Mouse (Mus musculus) liver, embryonic 13.5 days (tissue): Measurements from ENCODE around the gene Corin. TPM values are rescaled to one million over a fixed set of nuclear protein-coding genes. Genes with fewer than 3 reads are reported as not detected.

Experiments
- ATAC-seq: fragments of 200-750 bp; cut with Nextera tagmentation; 2 replicates; pipeline ENCODE4 v1.8.0; 2017; ENCODE audit warnings: low read depth, mild to moderate bottlenecking, moderate number of reproducible peaks, moderate library complexity
- DNase-seq: peaks from one replicate; pipeline ENCODE4 v3.0.0; 2022
- H3K27ac ChIP-seq: fragments of 300-500 bp; sonication (generic); 2 replicates; pipeline ENCODE4 v1.5.1; 2015; ENCODE audit warnings: moderate library complexity, mild to moderate bottlenecking, inconsistent platforms
- H3K27me3 ChIP-seq: fragments of 300-500 bp; sonication (generic); 2 replicates; pipeline ENCODE4 v1.6.1; 2015; ENCODE audit warnings: mild to moderate bottlenecking, inconsistent platforms
- H3K36me3 ChIP-seq: fragments of 300-500 bp; sonication (generic); 2 replicates; pipeline ENCODE4 v1.6.1; 2015; ENCODE audit warnings: mild to moderate bottlenecking, inconsistent platforms
- H3K4me1 ChIP-seq: fragments of 300-500 bp; sonication (generic); replicated peaks from 2 replicates; pipeline ENCODE4 v1.6.1; 2015; ENCODE audit warnings: inconsistent platforms
- H3K4me2 ChIP-seq: fragments of 300-500 bp; sonication (generic); 2 replicates; pipeline ENCODE4 v1.6.1; 2015; ENCODE audit warnings: inconsistent platforms, mild to moderate bottlenecking, moderate library complexity
- H3K4me3 ChIP-seq: fragments of 300-500 bp; sonication (generic); replicated peaks from 2 replicates; pipeline ENCODE4 v1.5.1; 2015; ENCODE audit warnings: mild to moderate bottlenecking, inconsistent platforms
- H3K9ac ChIP-seq: fragments of 300-500 bp; sonication (generic); 2 replicates; pipeline ENCODE4 v1.6.1; 2015; ENCODE audit warnings: mild to moderate bottlenecking, inconsistent platforms
- H3K9me3 ChIP-seq: fragments of 300-500 bp; sonication (generic); replicated peaks from 2 replicates; pipeline ENCODE4 v1.6.1; 2016; ENCODE audit warnings: inconsistent platforms
- WGBS: fragments of 180-500 bp; shearing (Covaris S2); methylation state at CpG from one replicate; pipeline ENCODE4 v1.1.7; 2015; ENCODE audit not compliant: insufficient replicate concordance; 5-methylcytosine and 5-hydroxymethylcytosine counted together
- polyA plus RNA-seq: library from polyadenylated mRNA; unstranded; fragments of >200 nt; fragmentation: Nextera tagmentation; extraction: Ambion mirVana; gene quantifications from 2 replicates; pipeline ENCODE4 v1.2.1, GENCODE M21; 2015

The Corin gene
- polyA plus RNA-seq, 1 experiment from 2014 or later, result 0.22 TPM

GRCm38 (mm10) chr5:72254958-72255357 lies 249.3 kb downstream of the Corin start:
- H3K9ac ChIP-seq, result no peak overlapping the region
- peaks cover 13% of the 10 kb centered on the region; the same call in 1 of the 2 replicates for H3K36me3 ChIP-seq
- 61% methylated on average over 10 of the region's 10 CpGs for WGBS
- H3K4me2 ChIP-seq, result no peak overlapping the region
- H3K4me1 ChIP-seq, result peaks cover 36% of the 10 kb centered on the region
- no peak overlapping the region for H3K4me3 ChIP-seq
- H3K27ac ChIP-seq, result no peak overlapping the region
- no peaks in the 10 kb centered on the region for H3K27me3 ChIP-seq
- H3K9me3 ChIP-seq, result no peaks in the 10 kb centered on the region
- ATAC-seq (peak; percentile 77; the same call in 1 of the 2 replicates), DNase-seq (peak; percentile 27)

DNA sequence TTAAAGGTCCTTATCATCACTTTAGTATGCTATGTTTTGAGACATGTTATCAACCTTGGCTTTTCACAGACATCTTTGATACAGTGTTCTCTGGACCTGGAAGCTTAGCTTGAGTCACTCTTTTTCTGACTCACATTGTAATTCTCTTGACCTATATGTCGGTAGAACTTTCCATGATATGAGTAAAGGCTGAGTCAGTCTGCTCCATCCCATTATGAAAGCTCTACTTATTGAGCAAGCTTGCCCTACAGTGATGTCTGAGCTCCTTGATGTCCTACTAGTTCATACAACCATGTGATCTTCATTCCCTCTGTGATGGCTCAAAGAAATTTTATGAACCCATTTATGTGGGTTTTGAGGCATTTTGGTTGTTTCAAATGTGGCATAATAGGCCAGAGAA lies 254.1 kb downstream of the Corin start:
- Histone ChIP-seq H3K9me3 (no peaks in the 10 kb centered on the region), H3K4me2 (no peak overlapping the region), H3K27me3 (no peaks in the 10 kb centered on the region), H3K27ac (no peak overlapping the region), H3K4me3 (no peak overlapping the region), H3K9ac (no peak overlapping the region), H3K4me1 (peaks cover 9% of the 10 kb centered on the region), H3K36me3 (0 out of 2 replicates have a peak, but pooled peaks cover 5% of the 10 kb centered on the region)
- ATAC-seq, result no peak
- 70% methylated on average over 1 of the region's 1 CpGs for WGBS
- DNase-seq, result no peak

Other genes starting within 250 kb of the Corin start
- gene Nfxl1, start 55.2 kb upstream of the Corin start, polyA plus RNA-seq, result 5.9 and 6.2 TPM in 2 replicates
- gene Zar1, start 76.8 kb upstream of the Corin start, polyA plus RNA-seq, result 0.07 TPM in 1 of 2 replicates, not detected in the other
- not detected in 2 replicates for gene Gm5868, start 83.1 kb upstream of the Corin start, polyA plus RNA-seq
- gene Cnga1, start 139.8 kb upstream of the Corin start, polyA plus RNA-seq, result not detected in 2 replicates
- 6.4 and 7.1 TPM in 2 replicates for gene Nipal1, start 143.3 kb upstream of the Corin start, polyA plus RNA-seq
- not detected in 2 replicates for gene Txk, start 248.3 kb upstream of the Corin start, polyA plus RNA-seq